Mouse (Mus musculus): ENCODE results near the gene Slc12a1.

The Slc12a1 gene

GRCm38 (mm10) chr2:125211831-125212510 is 59.7 kb downstream of the Slc12a1 start:
- DNase-seq, result no peak

DNA sequence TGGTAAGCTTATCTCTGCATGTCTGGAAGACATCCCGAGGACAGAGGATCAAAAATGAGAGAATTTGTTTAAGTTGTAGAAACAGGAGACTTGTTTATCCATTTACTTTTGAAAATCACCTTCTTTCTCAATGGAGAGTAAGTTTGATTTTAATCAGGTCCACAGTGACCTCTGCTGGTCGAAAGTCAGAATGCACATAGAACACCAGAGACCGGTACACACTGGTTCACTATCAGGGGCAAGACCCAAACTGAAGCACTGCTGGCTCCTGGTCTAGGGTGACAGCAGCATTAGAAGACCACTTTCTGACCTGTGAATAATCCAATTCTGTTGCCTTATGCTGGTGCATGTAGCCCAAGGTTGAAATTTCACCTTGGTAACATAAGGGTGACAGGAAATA is 62.3 kb downstream of the Slc12a1 start:
- DNase-seq, result peak; percentile 71

DNA sequence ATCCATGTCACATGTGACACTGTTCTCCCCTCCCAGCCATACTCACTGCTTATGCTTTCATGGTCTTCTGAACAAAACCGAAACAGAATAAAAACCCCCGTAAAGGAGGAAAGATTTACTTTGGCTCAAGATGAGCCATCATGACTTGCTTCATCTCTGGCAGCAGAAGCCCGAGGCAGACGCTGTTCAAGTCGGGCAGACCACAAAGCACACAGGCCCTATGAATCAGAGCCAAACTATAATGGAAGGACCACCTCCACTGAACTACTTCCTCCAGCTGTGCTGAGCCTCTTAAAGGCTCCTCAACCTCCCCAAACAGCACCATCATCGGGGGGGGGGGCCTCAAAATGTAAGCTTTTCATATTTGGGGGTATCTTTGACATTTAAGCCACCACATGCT is 65.0 kb downstream of the Slc12a1 start:
- no peak for DNase-seq

DNA sequence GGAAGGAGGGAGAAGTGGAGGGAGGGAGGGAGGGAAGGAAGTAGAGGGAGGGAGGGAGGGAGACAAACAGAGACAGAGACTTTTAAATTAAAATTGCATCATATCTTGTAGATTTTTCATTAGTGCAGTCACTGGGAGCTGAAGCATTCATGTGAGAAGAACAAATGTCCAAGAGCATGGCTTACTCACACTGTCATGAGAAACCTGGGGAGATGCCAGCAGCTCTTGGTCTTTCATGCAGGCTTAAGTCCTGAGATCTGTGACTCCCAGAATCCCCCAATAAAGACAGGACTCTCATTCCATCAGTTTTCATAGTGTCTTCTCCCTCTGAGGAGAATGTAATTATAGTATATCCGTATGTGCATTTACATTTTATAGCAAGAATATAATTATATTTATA is 66.3 kb downstream of the Slc12a1 start:
- DNase-seq, result no peak

GRCm38 (mm10) chr2:125219268-125219667 is 67.0 kb downstream of the Slc12a1 start:
- DNase-seq, result no peak

DNA sequence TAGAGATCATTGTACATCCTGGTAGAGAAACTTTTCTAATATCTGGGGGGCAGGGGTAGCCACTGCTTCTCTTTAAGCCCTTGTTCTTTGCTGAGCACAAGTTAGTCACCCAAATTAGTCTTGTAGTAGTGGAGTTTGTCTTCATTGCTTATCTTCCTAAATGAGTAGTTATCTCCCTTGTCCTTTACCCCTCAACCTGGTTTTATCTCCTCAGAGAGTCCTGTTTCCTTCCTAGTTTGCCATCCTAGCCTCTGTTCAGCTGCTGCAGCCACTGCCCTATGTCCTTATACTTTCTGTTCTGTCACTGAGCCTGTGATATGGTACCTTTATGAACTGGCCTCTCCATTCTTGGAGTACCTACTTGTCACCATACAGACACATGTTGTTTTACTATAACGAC is 69.4 kb downstream of the Slc12a1 start:
- no peak for DNase-seq

DNA sequence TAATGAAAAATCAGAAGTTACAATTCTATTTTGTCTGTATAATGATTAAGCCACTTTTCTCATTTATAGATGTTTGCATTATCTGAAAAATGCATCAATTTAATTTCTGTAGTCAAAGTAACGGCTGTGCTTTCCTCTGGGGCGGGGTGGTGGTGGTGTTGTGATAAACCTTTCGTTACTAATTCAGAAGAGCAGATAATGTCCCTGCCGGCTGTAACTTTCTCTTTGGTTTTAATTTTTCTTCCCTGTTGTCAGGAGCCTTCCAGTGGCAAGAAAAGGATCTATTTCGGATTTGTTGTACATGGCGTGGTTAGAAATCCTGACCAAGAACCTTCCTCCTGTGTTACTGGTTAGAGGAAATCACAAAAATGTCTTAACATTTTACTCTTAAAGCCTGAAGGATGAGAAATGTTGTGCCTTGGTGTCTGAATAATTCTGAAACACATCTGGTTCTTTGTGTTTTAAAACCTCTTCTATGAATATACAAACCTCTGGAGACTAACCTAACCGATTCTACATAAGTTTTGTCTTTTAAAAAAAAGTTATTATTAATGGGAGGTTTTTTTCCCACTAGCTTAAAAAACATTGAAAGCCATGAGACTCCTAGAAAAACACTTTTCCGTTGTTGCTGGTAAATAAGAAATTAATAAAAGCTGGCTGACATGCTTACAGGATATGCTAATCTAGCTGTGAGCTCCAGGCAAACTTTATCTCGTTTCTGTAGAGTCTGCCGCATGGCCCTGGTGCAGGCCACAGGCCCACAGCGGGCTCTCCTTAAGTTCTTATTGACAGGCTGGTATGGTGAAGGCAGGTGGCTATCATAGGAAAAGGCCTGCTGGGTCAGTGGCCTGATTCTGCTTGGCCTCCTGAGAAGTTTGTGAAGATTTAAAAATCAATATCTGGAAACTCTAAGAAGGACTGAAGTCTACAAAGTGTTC is 76.4 kb downstream of the Slc12a1 start:
- DNase-seq, result no peak

GRCm38 (mm10) chr2:125232183-125232582 is 79.9 kb downstream of the Slc12a1 start:
- DNase-seq, result no peak

DNA sequence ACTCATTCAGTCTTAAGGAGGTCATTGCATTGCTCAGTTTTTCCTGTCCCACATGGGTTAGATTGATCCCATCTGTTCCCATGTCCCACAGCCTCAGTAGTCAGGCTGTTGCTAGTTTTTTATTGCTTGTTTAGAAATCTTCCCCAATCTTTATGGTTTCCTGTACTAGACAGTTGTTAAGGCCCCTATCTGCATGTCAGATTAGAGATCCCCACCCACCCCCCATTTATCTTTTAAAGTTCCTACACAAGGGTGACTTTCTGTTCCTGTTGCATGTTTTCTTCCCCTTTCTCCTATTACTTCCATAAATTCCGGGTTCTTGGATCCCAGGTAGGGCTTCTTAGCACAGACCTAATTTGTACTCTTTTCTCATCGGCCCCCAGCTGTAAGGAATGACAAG is 81.2 kb downstream of the Slc12a1 start:
- no peak for DNase-seq

DNA sequence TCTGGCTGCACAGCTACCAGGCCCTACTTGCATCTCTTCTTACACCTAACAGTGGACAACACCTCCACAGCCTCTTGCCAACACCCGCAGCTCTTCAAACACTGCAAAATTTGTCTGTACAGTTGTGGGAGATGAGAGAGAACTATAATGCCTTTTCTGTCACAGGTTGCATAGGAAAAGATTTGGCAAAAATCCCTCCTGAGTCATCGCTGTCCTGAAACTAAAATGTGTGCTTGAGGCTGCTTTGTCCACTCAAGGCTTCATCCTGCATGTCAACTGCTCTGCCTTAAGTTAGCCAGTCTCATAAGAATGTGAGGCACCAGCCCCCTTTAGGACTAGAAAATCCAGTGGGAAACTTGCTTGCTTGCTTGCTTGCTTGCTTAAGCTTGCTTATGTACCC is 81.7 kb downstream of the Slc12a1 start:
- no peak for DNase-seq

GRCm38 (mm10) chr2:125245545-125246285 is 93.4 kb downstream of the Slc12a1 start:
- DNase-seq, result no peak

- DNase-seq, result peak; percentile 12
Observed at GRCm38 (mm10) chr2:125246669-125247068, 94.4 kb downstream of the Slc12a1 start.

DNA sequence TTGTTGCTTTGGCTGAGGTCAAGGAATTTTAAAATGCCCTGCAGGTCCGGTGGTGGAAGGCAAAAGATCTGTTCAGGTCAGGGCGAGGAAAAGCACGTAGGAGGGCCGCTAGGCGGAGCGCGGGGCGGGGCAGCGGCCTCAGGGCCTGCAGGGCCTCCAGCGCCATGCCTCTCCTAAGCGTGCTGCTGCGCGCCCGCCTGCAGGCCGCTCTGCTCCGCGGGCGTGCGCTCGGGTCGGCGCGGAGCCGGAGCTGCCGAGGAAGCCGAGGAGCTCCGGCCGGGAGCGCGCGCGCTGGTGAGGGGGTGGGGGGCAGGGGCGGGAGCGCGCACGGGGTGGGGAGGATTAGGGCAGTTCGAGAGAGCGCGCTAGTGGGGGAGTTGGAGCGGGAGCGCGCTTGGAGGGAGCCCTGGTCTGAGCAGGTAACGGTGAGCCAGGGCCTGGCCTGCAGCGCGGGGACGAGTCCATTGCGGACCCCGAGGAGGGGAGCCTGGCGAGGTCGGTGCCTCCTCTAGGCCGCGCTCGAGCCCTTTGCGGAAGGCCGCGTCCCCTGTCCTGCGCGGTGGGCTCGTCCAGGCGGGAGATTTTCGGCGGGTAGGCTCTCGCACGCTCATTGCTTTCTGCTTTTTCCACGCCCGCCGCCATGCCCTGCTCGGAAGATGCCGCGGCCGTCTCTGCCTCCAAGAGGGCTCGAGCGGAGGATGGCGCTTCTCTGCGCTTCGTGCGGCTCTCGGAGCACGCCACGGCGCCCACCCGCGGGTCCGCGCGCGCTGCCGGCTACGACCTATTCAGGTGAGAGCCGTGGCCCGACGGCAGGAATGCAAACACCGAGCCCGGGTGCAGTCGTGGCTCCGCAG is 95.0 kb downstream of the Slc12a1 start, which contains the start of gene Dut:
Gene Dut, plus strand, starts transcription at position 83 of the 854 bp plus-strand sequence.
- DNase-seq, result peak; percentile 97

DNA sequence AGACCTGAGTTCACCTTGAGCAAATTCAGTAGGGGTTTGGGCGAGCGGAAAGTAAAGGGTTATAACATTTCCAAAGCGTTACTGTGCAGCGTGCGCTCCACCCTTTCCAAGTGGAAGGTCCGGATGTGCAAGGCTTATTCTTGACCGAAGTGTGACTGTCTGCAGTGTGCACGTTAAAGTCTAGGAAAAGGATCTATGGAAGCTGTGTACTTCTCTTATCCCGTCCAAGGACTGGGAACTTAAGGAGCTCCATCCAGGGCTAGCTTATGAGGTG is 95.6 kb downstream of the Slc12a1 start:
- no peak for DNase-seq

GRCm38 (mm10) chr2:125248256-125248655 is 96.0 kb downstream of the Slc12a1 start:
- no peak for DNase-seq

- DNase-seq, result no peak
Observed at GRCm38 (mm10) chr2:125249339-125249738, 97.0 kb downstream of the Slc12a1 start.

DNA sequence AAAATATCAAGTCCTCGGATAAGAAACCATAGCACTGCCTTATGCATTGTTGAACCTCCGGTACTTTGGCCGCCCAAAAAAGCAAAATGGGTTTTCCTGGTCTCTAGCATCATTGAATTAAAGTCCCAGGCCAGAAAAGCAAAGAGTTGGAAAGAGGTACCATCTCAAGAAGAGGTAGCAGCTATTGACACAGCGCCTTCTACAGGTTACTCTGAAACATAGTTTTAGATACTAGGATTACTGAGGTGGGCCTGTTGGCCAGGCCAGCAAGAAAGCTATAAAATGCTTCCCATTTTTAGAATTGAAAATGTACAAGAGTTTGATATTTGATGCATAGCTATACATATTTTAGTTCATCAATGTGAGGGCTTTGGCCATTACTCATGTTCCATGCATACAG is 97.6 kb downstream of the Slc12a1 start:
- no peak for DNase-seq

DNA sequence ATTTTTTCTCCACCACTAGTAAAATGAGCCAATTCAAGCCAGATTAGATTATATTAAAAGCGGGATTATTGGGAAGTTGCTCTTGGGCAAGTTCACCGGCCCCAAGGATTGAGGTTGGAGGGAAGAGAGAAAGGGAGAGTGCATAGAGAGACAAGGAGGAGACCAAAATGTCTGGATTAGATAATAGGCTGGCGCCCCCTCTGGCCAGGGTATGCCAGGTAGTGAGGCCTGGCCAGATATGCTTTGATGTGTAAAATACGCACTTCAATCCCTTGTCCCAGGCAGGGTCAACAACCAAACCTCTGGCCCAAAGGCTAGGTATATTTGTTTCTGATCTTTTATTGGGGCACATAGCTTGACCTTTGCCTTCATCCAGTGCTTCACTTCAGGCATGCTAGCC is 99.5 kb downstream of the Slc12a1 start:
- no peak for DNase-seq

DNA sequence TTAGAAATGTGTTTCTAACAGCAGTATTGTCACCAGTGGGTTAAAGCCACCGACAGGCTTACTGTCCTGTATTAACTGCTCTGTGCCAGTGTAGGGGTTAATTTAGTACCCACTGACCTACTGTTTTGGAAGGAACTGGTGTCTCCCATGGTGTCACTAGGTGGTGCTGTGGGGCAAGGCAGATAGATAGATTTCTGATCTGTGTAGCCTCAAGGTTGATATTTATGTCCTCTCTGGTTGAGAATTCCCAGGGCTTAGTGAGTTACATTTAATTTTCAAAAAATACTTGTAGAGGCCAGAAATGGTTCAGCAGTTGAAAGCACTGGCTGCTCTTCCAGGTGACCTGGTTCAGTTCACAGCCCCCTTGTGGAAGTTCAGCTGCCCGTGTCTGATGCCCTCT is 100.0 kb downstream of the Slc12a1 start:
- peak; percentile 33 for DNase-seq

GRCm38 (mm10) chr2:125253699-125254098 is 101.4 kb downstream of the Slc12a1 start:
- DNase-seq, result no peak

GRCm38 (mm10) chr2:125254630-125255029 is 102.3 kb downstream of the Slc12a1 start:
- no peak for DNase-seq

DNA sequence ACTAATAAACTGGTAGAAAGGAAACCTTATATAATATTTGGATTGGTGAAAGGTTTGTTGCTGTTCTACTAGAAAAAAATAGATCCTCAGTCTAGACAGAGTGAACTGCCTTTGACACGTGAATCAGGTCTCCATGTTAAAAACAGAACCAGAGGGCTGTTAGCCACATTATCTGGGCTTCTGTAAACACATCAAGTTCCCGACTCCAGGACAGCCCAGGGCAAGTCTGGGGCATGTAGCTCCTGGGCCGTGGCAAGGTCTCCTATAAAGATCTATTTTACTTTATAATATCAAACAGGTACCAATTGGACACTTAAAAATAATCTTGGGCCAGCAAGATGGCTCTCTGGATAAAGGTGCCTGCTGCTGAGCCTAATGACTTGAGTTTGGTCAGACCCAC is 103.6 kb downstream of the Slc12a1 start:
- DNase-seq, result no peak
